Mouse (Mus musculus): ENCODE results near the gene Pomc. TPM values are rescaled to one million over a fixed set of nuclear protein-coding genes. Genes with fewer than 3 reads are reported as not detected.

Pomc gene
- polyA plus RNA-seq, 1 experiment from 2014 or later, result 2.7 TPM

Other genes with a start within 250 kb of the Pomc start
- 82.9 and 88.1 TPM in 2 replicates for gene Dnmt3a, start 148.9 kb upstream of the Pomc start, polyA plus RNA-seq (2015; fragmentation: Nextera tagmentation; extraction: Ambion mirVana)
- gene Efr3b, start 84.0 kb downstream of the Pomc start, polyA plus RNA-seq (2015; fragmentation: Nextera tagmentation; extraction: Ambion mirVana), result 3.4 and 3.9 TPM in 2 replicates
- 7.7 and 8.4 TPM in 2 replicates for gene Dnajc27, start 127.6 kb downstream of the Pomc start, polyA plus RNA-seq (2015; fragmentation: Nextera tagmentation; extraction: Ambion mirVana)
- gene Adcy3, start 178.2 kb downstream of the Pomc start, polyA plus RNA-seq (2015; fragmentation: Nextera tagmentation; extraction: Ambion mirVana), result 9.9 and 10.7 TPM in 2 replicates